Comparison of ENCODE assay signal across 24 mouse cellular contexts in genomic region chr8:79573491-79573890, GRCm38 (mm10).
"Had no signal": no experiment of that assay in that cellular context is flagged by ENCODE, and none has a peak within 500 bp of the region (broad histone marks: within the 10 kb centered on the region; RNA-seq: fewer than 3 reads in every experiment).

No protein-coding gene starts in this region.

- H3K4me1 ChIP-seq: hindbrain, embryonic 13.5 days; hindbrain, embryonic 15.5 days; limb, embryonic 13.5 days; limb, embryonic 15.5 days; liver, embryonic 12.5 days had no signal

- H3K27me3 ChIP-seq: heart, embryonic 12.5 days; hindbrain, embryonic 13.5 days; hindbrain, embryonic 15.5 days; kidney, embryonic 15.5 days; limb, embryonic 13.5 days; limb, embryonic 15.5 days; liver, embryonic 12.5 days had no signal

- H3K36me3 ChIP-seq: heart, embryonic 12.5 days; hindbrain, embryonic 13.5 days; hindbrain, embryonic 15.5 days; kidney, embryonic 15.5 days; limb, embryonic 13.5 days; limb, embryonic 15.5 days; liver, embryonic 12.5 days had no signal

- H3K9me3 ChIP-seq: heart, embryonic 12.5 days; hindbrain, embryonic 13.5 days; hindbrain, embryonic 15.5 days; kidney, embryonic 15.5 days; limb, embryonic 13.5 days; limb, embryonic 15.5 days; liver, embryonic 12.5 days had no signal

- H3K9ac ChIP-seq: heart, embryonic 12.5 days; hindbrain, embryonic 13.5 days; hindbrain, embryonic 15.5 days; kidney, embryonic 15.5 days; limb, embryonic 13.5 days; limb, embryonic 15.5 days; liver, embryonic 12.5 days; liver, embryonic 14.5 days had no signal

- H3K27ac ChIP-seq: gastrocnemius, adult 2 months; hindbrain, embryonic 13.5 days; hindbrain, embryonic 15.5 days; hindbrain, postnatal 0 days; kidney, embryonic 15.5 days; kidney, postnatal 0 days; limb, embryonic 13.5 days; limb, embryonic 15.5 days; liver, embryonic 12.5 days; liver, embryonic 14.5 days had no signal

- DNase-seq: gastrocnemius, adult 2 months; gastrocnemius, postnatal 10 days; gastrocnemius, postnatal 25 days; heart, adult 18-20 months; heart, postnatal 10 days; heart, postnatal 36 days; kidney, adult 11 months; kidney, adult 2 months; kidney, adult 9 months; kidney, postnatal 14 days; kidney, postnatal 36 days; layer of hippocampus, adult 9-11 months; layer of hippocampus, postnatal 36 days; left cerebral cortex, postnatal 4 days had no signal

- H3K4me3 ChIP-seq: gastrocnemius, adult 2 months; heart, embryonic 12.5 days; hindbrain, embryonic 13.5 days; hindbrain, embryonic 15.5 days; kidney, embryonic 15.5 days; limb, embryonic 13.5 days; limb, embryonic 15.5 days; liver, embryonic 12.5 days had no signal
